Mouse (Mus musculus): ENCODE data around the gene Folr2.
A peak's percentile ranks its signal among the peaks of the same experiment; 100 is the strongest.

Folr2 gene

GRCm38 (mm10) chr7:101866491-101867265 lies 9.7 kb upstream of the Folr2 start:
- no peak for DNase-seq (ENCODE audit: low read depth, low spot score)

GRCm38 (mm10) chr7:101863415-101863814 lies 6.4 kb upstream of the Folr2 start, which contains the start of gene Anapc15:
Gene Anapc15, plus strand, starts transcription at chr7:101863715.
- no peak for DNase-seq (ENCODE audit: low read depth, low spot score)

- no peak for DNase-seq (ENCODE audit: low read depth, low spot score)
Observed at GRCm38 (mm10) chr7:101862291-101862690, 5.3 kb upstream of the Folr2 start.

- no peak for DNase-seq (ENCODE audit: low read depth, low spot score)
Observed at GRCm38 (mm10) chr7:101860978-101861377, 4.0 kb upstream of the Folr2 start.

GRCm38 (mm10) chr7:101858362-101858761 lies 1.4 kb upstream of the Folr2 start:
- no peak for DNase-seq (ENCODE audit: low read depth, low spot score)

GRCm38 (mm10) chr7:101853816-101854215 lies 3.2 kb downstream of the Folr2 start:
- no peak for DNase-seq (ENCODE audit: low read depth, low spot score)

GRCm38 (mm10) chr7:101852846-101853245 lies 4.1 kb downstream of the Folr2 start:
- no peak for DNase-seq (ENCODE audit: low read depth, low spot score)

GRCm38 (mm10) chr7:101851689-101852088 lies 5.3 kb downstream of the Folr2 start:
- DNase-seq (ENCODE audit: low read depth, low spot score): no peak

GRCm38 (mm10) chr7:101847934-101848333 lies 9.1 kb downstream of the Folr2 start:
- DNase-seq (ENCODE audit: low read depth, low spot score): no peak

- DNase-seq (ENCODE audit: low read depth, low spot score): no peak
Observed at GRCm38 (mm10) chr7:101844186-101844585, 12.8 kb downstream of the Folr2 start.

GRCm38 (mm10) chr7:101837606-101838471 lies 19.2 kb downstream of the Folr2 start, which contains the start of gene Inppl1:
Gene Inppl1, minus strand, starts transcription at chr7:101838229.
- DNase-seq (ENCODE audit: low read depth, low spot score): peak; percentile 87

GRCm38 (mm10) chr7:101837154-101837605 lies 19.8 kb downstream of the Folr2 start:
- no peak for DNase-seq (ENCODE audit: low read depth, low spot score)

GRCm38 (mm10) chr7:101836271-101837153 lies 20.5 kb downstream of the Folr2 start:
- DNase-seq (ENCODE audit: low read depth, low spot score): peak; percentile 55

GRCm38 (mm10) chr7:101835457-101836109 lies 21.4 kb downstream of the Folr2 start:
- no peak for DNase-seq (ENCODE audit: low read depth, low spot score)

- no peak for DNase-seq (ENCODE audit: low read depth, low spot score)
Observed at GRCm38 (mm10) chr7:101834903-101835302, 22.1 kb downstream of the Folr2 start.

GRCm38 (mm10) chr7:101833916-101834584 lies 22.9 kb downstream of the Folr2 start:
- DNase-seq (ENCODE audit: low read depth, low spot score): no peak

- DNase-seq (ENCODE audit: low read depth, low spot score): no peak
Observed at GRCm38 (mm10) chr7:101833352-101833751, 23.6 kb downstream of the Folr2 start.

- DNase-seq (ENCODE audit: low read depth, low spot score): no peak
Observed at GRCm38 (mm10) chr7:101832372-101832771, 24.6 kb downstream of the Folr2 start.

GRCm38 (mm10) chr7:101831437-101831836 lies 25.6 kb downstream of the Folr2 start:
- DNase-seq (ENCODE audit: low read depth, low spot score): no peak

- DNase-seq (ENCODE audit: low read depth, low spot score): no peak
Observed at GRCm38 (mm10) chr7:101830373-101830772, 26.6 kb downstream of the Folr2 start.

All from forelimb bud, embryonic 11.5 days (tissue).